Mouse (Mus musculus) 416B (cell line): ENCODE data around the gene Arhgap8.

Experiments
- DNase-seq: peaks from one replicate; pipeline ENCODE4 v3.0.0; 2011; ENCODE audit warnings: low read depth

The Arhgap8 gene

DNA sequence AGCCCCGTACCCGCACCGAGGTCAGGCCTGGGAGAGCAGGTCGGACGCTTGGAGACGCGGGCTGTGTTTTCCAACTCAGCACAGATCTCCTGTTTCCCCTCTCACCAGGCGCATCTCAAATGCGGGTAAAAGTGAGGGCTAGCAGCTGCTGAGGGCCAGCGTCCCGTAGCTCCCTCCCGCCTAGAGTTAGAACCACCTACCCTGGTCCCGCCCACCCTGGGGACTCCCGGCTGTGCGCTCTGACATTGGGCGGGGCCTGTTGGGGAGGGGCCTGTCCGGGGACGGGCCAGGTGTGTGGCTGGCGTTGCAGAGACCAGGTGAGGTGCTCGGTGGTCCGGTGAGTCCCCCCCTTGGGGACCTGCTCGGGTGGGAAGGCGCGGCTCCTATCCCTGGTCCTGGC lies at the start of gene Arhgap8:
Gene Arhgap8, plus strand, starts transcription at position 262 of the 400 bp plus-strand sequence.
- no peak for DNase-seq

GRCm38 (mm10) chr15:84670657-84671055 lies 49.2 kb upstream of the Arhgap8 start:
- DNase-seq = no peak

DNA sequence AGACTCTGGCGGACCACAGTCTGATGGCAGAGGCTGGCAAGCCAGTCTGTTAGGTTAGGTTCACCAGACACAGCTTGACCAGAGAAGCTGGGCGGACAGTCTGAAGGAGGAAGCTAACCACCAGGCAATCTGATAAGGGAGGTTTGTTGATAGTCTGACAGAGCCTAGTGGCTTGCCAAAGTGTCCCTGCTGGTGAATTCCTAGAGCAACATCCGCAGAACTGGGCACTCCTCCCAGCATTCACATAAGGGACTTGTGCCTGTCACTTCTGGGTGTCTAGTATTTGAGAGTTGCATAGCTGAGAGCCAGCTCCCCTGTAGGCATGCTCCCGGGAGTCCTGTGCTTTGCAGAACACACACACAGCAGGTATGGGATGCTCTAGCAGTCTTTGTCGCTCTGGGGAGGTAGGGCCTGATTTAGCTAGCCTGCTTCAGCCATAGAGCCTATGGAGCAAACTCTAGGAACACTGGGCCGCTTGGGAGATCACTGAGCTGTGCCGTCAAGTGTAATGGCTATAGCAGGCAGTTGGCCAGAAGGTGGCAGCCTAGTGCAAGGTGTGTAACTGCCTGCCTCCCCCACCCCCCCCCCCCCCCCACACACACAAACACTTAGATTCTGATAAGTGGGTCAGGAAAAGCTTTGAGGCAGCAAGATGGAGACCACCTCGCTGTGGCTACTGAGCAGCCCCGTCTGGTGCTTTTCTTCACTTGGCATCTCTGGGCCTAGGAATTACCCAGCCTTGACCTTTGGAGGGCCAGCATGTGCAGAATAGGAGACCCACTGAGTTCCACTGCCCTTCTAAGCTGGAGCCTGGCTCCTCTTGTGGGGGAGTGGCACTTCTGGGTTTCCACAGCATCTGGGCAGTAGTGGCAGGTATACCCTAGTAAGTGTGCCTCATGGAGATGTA lies 48.2 kb upstream of the Arhgap8 start:
- peak; percentile 14 for DNase-seq

- DNase-seq = no peak
Measured at GRCm38 (mm10) chr15:84672308-84672615, 47.6 kb upstream of the Arhgap8 start.

GRCm38 (mm10) chr15:84672616-84673015 lies 47.2 kb upstream of the Arhgap8 start:
- DNase-seq = no peak

DNA sequence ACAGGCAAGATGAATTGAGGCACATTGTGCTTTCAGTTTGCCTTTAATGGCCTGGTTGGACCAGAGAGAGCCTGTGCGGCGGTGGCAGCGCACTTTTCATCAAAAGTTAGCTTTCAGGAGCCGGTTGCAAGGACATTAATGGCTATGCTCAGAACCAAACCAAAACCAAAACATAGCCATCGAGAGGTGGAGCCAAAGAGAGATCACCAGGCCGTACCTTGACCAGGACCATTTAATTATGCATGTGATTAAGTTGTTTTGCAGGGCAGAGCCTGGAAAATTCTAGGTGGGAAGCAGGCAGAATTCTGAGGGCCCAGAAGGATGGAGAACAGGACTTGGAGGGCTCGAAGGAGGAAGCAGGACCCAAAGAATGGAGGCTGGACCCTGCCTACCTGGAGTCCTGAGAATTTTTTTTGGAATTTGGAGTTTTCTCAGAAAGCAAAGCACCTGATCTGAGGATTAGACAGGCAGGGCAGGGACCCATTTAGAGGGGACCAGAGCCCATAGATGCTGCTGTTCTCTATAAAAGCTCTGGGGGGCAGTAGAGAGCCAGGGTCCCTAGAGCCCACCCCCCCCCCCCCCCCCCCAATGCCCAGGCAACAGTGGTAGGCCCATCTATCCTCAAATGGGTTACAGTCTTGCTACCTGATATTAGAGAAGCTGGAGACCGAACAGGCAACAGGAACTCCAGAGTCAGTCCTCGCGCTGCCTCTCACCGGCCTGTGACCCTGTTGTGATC lies 45.4 kb upstream of the Arhgap8 start:
- DNase-seq = no peak

GRCm38 (mm10) chr15:84675317-84675716 lies 44.5 kb upstream of the Arhgap8 start:
- no peak for DNase-seq

DNA sequence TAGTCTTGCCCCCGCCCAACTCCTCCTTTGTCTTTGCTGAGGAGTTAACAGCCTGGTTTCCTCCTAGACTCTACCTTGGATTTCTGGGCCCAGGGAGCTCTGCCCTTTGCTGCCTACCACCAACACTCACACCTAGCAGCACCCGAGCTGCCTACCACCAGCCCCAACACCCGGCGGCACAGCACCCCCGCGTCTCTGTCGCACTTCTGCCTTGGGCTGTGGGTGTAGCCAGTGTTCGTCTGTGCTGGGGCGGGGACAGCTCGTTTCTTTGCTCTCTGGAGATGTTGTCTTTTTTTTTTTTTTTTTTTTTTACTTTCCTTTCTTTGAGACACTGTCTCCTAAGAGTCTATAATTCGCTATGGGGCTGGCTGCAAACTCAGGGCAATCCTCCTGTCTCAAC lies 41.9 kb upstream of the Arhgap8 start:
- DNase-seq = no peak

GRCm38 (mm10) chr15:84679090-84679489 lies 40.8 kb upstream of the Arhgap8 start:
- peak; percentile 24 for DNase-seq

DNA sequence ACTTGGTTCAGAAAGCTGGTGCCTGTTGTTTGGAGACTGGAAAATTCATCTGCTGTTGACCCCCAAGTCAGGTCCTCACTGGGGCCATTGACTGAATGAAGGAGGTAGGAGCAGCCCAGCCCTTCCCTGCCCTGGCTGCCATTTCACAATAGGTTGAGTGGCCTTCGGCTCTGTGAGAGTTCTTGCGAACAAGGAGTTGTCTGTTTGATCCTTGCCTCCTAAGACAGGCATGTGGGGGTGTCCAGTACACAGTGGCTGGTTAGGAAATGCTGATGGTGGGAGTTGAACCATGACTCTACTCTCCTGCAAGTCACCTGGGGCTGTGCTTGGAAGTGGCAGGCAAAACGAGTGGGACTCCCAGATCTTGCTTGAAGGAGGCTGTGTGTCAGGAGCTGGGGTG lies 40.1 kb upstream of the Arhgap8 start:
- DNase-seq = no peak

GRCm38 (mm10) chr15:84680545-84681454 lies 39.1 kb upstream of the Arhgap8 start:
- DNase-seq = no peak

GRCm38 (mm10) chr15:84681455-84682193 lies 38.2 kb upstream of the Arhgap8 start:
- no peak for DNase-seq

DNA sequence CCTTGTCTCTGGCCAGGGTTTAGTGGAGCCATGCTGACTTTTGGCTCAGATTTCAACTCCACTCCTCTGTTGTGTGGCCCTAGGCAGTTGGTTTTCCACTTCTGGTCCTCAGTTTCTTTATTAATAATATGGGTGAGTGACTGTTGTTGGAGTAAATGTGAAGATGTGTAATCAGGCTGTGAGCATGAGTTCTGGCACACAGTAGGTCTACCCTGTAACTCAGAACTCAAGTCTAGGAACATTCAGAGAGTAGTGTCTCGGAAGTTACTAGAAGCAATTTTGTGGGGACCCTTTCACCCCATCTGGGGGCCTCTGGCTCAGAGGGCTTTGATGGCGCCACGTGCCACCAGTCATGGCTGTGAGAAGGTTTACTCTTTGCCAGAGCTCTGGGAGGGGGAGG lies 37.6 kb upstream of the Arhgap8 start:
- no peak for DNase-seq

DNA sequence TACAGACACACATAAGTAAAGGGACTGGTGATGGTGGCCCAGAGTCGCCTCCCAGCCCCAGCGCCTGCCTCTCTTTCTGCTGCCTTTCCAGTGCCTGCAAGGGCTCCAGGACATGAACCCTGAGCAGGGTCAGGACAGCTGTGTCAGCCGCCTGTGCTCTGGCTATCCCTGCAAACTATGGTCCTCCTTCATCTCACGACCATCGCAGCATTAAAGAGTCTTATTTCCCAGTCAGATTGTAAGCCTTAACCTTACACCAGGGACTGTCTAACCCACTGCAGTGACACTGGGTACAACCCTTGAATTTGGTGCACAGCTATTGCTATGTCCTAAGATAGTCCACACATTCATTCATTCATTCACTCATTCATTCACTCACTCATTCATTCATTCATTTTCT lies 37.0 kb upstream of the Arhgap8 start:
- no peak for DNase-seq

DNA sequence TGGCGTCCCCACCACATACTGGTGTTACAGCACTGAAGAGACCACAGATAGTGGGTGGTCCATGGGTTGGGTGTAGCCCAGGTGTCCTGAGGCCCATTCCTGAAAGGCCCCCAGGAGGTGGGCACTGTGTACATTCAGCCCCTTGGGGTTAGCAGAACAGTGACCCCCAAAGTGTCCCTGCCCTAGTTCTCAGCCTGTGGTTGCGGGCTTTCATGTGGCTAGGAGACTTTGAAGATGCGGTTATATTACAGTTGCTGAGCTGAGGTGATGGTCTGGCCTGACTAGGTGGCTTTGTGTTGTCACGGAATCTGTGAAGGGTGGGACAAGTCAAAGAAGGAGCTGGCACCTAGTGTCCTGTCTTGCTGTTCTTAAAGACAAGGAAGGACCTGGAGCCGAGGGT lies 35.3 kb upstream of the Arhgap8 start:
- no peak for DNase-seq

GRCm38 (mm10) chr15:84685417-84685816 lies 34.4 kb upstream of the Arhgap8 start:
- peak; percentile 34 for DNase-seq

DNA sequence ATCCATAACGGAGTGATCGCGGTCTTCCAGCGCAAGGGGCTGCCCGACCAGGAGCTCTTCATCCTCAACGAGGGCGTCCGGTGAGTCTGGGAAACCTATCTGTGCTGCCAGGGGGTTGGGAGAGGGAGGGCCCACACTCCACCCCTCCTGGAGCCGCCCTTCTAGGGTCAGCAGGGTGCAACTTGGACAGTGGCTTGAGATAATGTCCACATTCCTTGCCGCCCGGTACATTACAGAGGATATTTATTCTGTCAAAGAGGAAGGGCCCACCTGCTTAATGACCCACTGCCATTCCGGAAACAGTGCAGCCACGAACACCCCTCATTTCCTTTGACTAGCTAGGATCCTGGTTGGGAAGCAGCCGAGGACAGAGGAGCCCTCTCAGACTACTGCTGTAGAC lies 31.9 kb upstream of the Arhgap8 start:
- no peak for DNase-seq

GRCm38 (mm10) chr15:84689356-84689755 lies 30.5 kb upstream of the Arhgap8 start:
- DNase-seq = no peak

DNA sequence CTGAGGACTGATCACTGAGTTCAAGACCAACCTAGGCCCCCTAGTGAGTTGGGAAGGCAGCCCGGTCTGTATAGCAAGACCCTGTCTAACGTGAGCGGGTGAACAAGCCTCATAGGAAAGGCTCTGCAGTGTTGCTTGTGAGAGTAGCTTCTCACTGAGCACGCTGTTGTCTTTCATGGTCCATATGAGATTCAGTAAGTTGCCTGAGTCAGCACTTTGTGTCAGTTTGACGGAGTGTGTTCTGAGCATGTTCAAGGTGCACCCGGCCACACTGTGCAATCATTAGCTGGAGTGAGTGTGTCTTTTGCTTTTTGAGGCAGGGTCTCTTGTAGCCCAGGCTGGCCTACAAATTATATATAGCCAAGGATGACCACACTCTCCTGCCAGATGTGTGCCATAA lies 28.3 kb upstream of the Arhgap8 start:
- no peak for DNase-seq

DNA sequence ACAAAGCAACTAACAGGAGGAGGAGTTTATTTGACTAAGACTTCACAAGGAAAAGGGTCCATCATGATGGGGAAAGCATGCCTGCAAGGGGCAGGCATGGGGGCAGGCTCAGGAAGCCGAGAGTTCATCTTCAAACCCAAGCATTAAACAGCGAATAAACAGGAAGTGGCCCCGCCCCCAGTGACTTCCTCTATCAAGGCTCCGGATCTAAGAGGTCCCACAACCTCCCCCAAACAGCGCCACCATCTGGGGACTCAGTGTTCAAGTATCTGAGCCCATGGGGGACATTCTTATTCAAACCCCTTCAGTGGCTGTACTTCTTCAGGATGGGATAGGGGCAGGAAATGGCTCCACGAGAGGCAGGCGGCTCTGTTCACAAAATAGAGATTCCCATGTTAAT lies 27.2 kb upstream of the Arhgap8 start:
- no peak for DNase-seq

- no peak for DNase-seq
Measured at GRCm38 (mm10) chr15:84696021-84696420, 23.8 kb upstream of the Arhgap8 start.

GRCm38 (mm10) chr15:84697611-84698011 lies 22.2 kb upstream of the Arhgap8 start:
- no peak for DNase-seq
